Mouse (Mus musculus): ENCODE data around the gene Arsa. TPM values are rescaled to one million over a fixed set of nuclear protein-coding genes. Genes with fewer than 3 reads are reported as not detected.
"Not testable (repeated sequence)": the region's sequence is repeated elsewhere in the genome, so short reads cannot be mapped to it uniquely, and the experiment has no call there.

Arsa gene
- total RNA-seq, 2 experiments from 2014 or later: 12.0 to 14.6 TPM

- DNase-seq: no peak
These were observed 23.3 kb downstream of the Arsa start, which contains the start of gene Mapk8ip2 for GRCm38 (mm10) chr15:89453865-89454478. Gene Mapk8ip2 (plus strand): TSS chr15:89453913.

- DNase-seq: peak; percentile 86
These were observed 24.0 kb downstream of the Arsa start for GRCm38 (mm10) chr15:89452906-89453864.

GRCm38 (mm10) chr15:89442486-89443070, 34.6 kb downstream of the Arsa start:
- DNase-seq: no peak

- no peak for DNase-seq
These were observed 41.3 kb downstream of the Arsa start for GRCm38 (mm10) chr15:89435878-89436277.

GRCm38 (mm10) chr15:89434136-89434535, 43.1 kb downstream of the Arsa start:
- DNase-seq: no peak

GRCm38 (mm10) chr15:89432946-89433345, 44.3 kb downstream of the Arsa start:
- DNase-seq: no peak

GRCm38 (mm10) chr15:89431806-89432205, 45.4 kb downstream of the Arsa start:
- DNase-seq: no peak

GRCm38 (mm10) chr15:89431271-89431670, 46.0 kb downstream of the Arsa start:
- no peak for DNase-seq

- not testable (repeated sequence) for DNase-seq
These were observed 46.5 kb downstream of the Arsa start for GRCm38 (mm10) chr15:89430771-89431170.

- DNase-seq: no peak
These were observed 46.9 kb downstream of the Arsa start for GRCm38 (mm10) chr15:89430341-89430740.

- peak; percentile 94 for DNase-seq
These were observed 47.6 kb downstream of the Arsa start, which contains the start of the genes C730034F03Rik, Gm44502 and Chkb for GRCm38 (mm10) chr15:89429352-89430221. Gene C730034F03Rik (plus strand): TSS chr15:89429589. Gene Gm44502 (minus strand): TSS chr15:89429696. Gene Chkb (minus strand): TSS chr15:89429908.

- no peak for DNase-seq
These were observed 48.3 kb downstream of the Arsa start for GRCm38 (mm10) chr15:89428821-89429351.

GRCm38 (mm10) chr15:89428136-89428790, 49.0 kb downstream of the Arsa start:
- DNase-seq: no peak

- peak; percentile 71 for DNase-seq
These were observed 50.5 kb downstream of the Arsa start for GRCm38 (mm10) chr15:89426716-89427115.

- DNase-seq: peak; percentile 82
These were observed 51.5 kb downstream of the Arsa start, which contains the start of gene Cpt1b for GRCm38 (mm10) chr15:89425711-89426121. Gene Cpt1b (minus strand): TSS chr15:89425863.

- DNase-seq: no peak
These were observed 52.6 kb downstream of the Arsa start for GRCm38 (mm10) chr15:89424621-89425020.

All from heart, postnatal 4 days (tissue).